Mouse (Mus musculus): ENCODE results near the gene Ece1.

DNA sequence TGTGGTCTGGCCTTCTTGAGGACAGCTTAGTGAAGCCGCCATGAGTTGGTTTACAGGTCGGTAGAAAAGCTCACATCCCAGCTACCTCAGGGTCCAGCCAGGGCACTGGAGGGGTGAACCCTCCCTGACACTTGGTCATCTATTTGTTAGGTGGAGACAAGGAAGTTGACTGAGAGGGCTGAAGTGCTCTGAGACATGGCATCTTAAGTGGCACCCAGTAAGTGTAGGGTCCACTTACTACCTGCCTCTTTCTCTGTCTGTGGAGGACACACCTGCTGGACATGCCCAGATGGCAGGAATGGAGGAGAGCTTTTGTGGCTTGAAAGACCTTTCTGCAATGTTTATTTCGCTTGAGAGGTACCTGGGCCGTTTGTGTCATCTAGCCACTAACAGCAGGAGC is 46.9 kb downstream of the Ece1 start:
- no peak for TF ChIP-seq CTCF (IDR thresholded peaks at IDR 0.05)
- TF ChIP-seq POLR2A (IDR thresholded peaks at IDR 0.05; ENCODE audit: insufficient read depth, low read depth, low read length), result no peak
- no peak for TF ChIP-seq EP300 (IDR thresholded peaks at IDR 0.05; ENCODE audit: insufficient read depth, low read depth, low read length)
